Mouse (Mus musculus) urinary bladder, postnatal 36 days (tissue): ENCODE data around the gene Tgfbr3.

ENCODE experiments used
- DNase-seq, 2 experiments: peaks; one replicate each; pipeline ENCODE4 v3.0.0; 2022; ENCODE audit warnings: low spot score in 2 of 2, mixed read lengths in 1 of 2

Gene Tgfbr3

GRCm38 (mm10) chr5:107210040-107210439, 79.4 kb downstream of the Tgfbr3 start:
- DNase-seq: no peak

GRCm38 (mm10) chr5:107207911-107208310, 81.5 kb downstream of the Tgfbr3 start:
- DNase-seq: peak in 1 of 2 experiments; percentile 40

GRCm38 (mm10) chr5:107204306-107204705, 85.1 kb downstream of the Tgfbr3 start:
- no peak for DNase-seq

GRCm38 (mm10) chr5:107202801-107203559, 86.4 kb downstream of the Tgfbr3 start:
- DNase-seq: no peak

- no peak for DNase-seq
These were observed 87.8 kb downstream of the Tgfbr3 start for GRCm38 (mm10) chr5:107201509-107202182.

- peak; percentile 41 to 62 for DNase-seq
These were observed 88.5 kb downstream of the Tgfbr3 start for GRCm38 (mm10) chr5:107200853-107201341.

GRCm38 (mm10) chr5:107200221-107200635, 89.2 kb downstream of the Tgfbr3 start:
- DNase-seq: peak in 1 of 2 experiments; percentile 36

GRCm38 (mm10) chr5:107195751-107196395, 93.6 kb downstream of the Tgfbr3 start:
- no peak for DNase-seq

- no peak for DNase-seq
These were observed 96.3 kb downstream of the Tgfbr3 start for GRCm38 (mm10) chr5:107193160-107193559.

GRCm38 (mm10) chr5:107192372-107192771, 97.1 kb downstream of the Tgfbr3 start:
- no peak for DNase-seq

- DNase-seq: no peak
These were observed 100.9 kb downstream of the Tgfbr3 start for GRCm38 (mm10) chr5:107188551-107188950.

- no peak for DNase-seq
These were observed 103.2 kb downstream of the Tgfbr3 start for GRCm38 (mm10) chr5:107186206-107186605.

- DNase-seq: no peak
These were observed 105.1 kb downstream of the Tgfbr3 start for GRCm38 (mm10) chr5:107184158-107184883.

- DNase-seq: no peak
These were observed 105.9 kb downstream of the Tgfbr3 start for GRCm38 (mm10) chr5:107183537-107183936.

GRCm38 (mm10) chr5:107182721-107183120, 106.7 kb downstream of the Tgfbr3 start:
- DNase-seq: no peak

- DNase-seq: no peak
These were observed 107.6 kb downstream of the Tgfbr3 start for GRCm38 (mm10) chr5:107181820-107182219.

- DNase-seq: no peak
These were observed 110.2 kb downstream of the Tgfbr3 start for GRCm38 (mm10) chr5:107179194-107179593.

- no peak for DNase-seq
These were observed 111.6 kb downstream of the Tgfbr3 start for GRCm38 (mm10) chr5:107177791-107178190.

GRCm38 (mm10) chr5:107177248-107177647, 112.2 kb downstream of the Tgfbr3 start:
- DNase-seq: no peak

GRCm38 (mm10) chr5:107176796-107177195, 112.6 kb downstream of the Tgfbr3 start:
- no peak for DNase-seq

- DNase-seq: no peak
These were observed 113.2 kb downstream of the Tgfbr3 start for GRCm38 (mm10) chr5:107176196-107176595.

GRCm38 (mm10) chr5:107174188-107174587, 115.2 kb downstream of the Tgfbr3 start:
- no peak for DNase-seq
